Mouse (Mus musculus) heart, embryonic 13.5 days (tissue): ENCODE results near the gene Slc38a9. TPM values are rescaled to one million over a fixed set of nuclear protein-coding genes. Genes with fewer than 3 reads are reported as not detected.

Experiments used
- ATAC-seq: fragments of 200-750 bp; cut with Nextera tagmentation; 2 replicates; pipeline ENCODE4 v1.8.0; 2017; ENCODE audit warnings: moderate TSS enrichment; ENCODE audit not compliant: insufficient number of reproducible peaks, low FRiP score, low TSS enrichment; ENCODE audit errors: extremely low read depth
- H3K27ac ChIP-seq: fragments of 300-500 bp; sonication (generic); replicated peaks from 2 replicates; pipeline ENCODE4 v1.5.1; 2015; ENCODE audit warnings: moderate library complexity, mild to moderate bottlenecking, inconsistent platforms
- H3K27me3 ChIP-seq: fragments of 300-500 bp; sonication (generic); replicated peaks from 2 replicates; pipeline ENCODE4 v1.6.1; 2015; ENCODE audit warnings: mild to moderate bottlenecking, inconsistent platforms
- H3K36me3 ChIP-seq: fragments of 300-500 bp; sonication (generic); 2 replicates; pipeline ENCODE4 v1.6.1; 2015; ENCODE audit warnings: mild to moderate bottlenecking, inconsistent platforms
- H3K4me1 ChIP-seq: fragments of 300-500 bp; sonication (generic); 2 replicates; pipeline ENCODE4 v1.6.1; 2015; ENCODE audit warnings: inconsistent platforms
- H3K4me2 ChIP-seq: fragments of 300-500 bp; sonication (generic); 2 replicates; pipeline ENCODE4 v1.6.1; 2015; ENCODE audit warnings: inconsistent platforms, mild to moderate bottlenecking, moderate library complexity
- H3K4me3 ChIP-seq: fragments of 300-500 bp; sonication (generic); 2 replicates; pipeline ENCODE4 v1.5.1; 2015; ENCODE audit warnings: moderate library complexity, mild to moderate bottlenecking, inconsistent platforms
- H3K9ac ChIP-seq: fragments of 300-500 bp; sonication (generic); 2 replicates; pipeline ENCODE4 v1.6.1; 2015; ENCODE audit warnings: inconsistent platforms, mild to moderate bottlenecking, moderate library complexity
- H3K9me3 ChIP-seq: fragments of 300-500 bp; sonication (generic); 2 replicates; pipeline ENCODE4 v1.6.1; 2016; ENCODE audit warnings: inconsistent platforms
- WGBS: fragments of 180-500 bp; shearing (Covaris S2); methylation state at CpG from one replicate; pipeline ENCODE4 v1.1.7; 2015; ENCODE audit warnings: mixed read lengths; 5-methylcytosine and 5-hydroxymethylcytosine counted together
- polyA plus RNA-seq: library from polyadenylated mRNA; unstranded; fragments of >200 nt; fragmentation: Nextera tagmentation; extraction: Ambion mirVana; gene quantifications from 2 replicates; pipeline ENCODE4 v1.2.1, GENCODE M21; 2015

Gene Slc38a9
- 10.3 and 11.5 TPM in 2 replicates for polyA plus RNA-seq

DNA sequence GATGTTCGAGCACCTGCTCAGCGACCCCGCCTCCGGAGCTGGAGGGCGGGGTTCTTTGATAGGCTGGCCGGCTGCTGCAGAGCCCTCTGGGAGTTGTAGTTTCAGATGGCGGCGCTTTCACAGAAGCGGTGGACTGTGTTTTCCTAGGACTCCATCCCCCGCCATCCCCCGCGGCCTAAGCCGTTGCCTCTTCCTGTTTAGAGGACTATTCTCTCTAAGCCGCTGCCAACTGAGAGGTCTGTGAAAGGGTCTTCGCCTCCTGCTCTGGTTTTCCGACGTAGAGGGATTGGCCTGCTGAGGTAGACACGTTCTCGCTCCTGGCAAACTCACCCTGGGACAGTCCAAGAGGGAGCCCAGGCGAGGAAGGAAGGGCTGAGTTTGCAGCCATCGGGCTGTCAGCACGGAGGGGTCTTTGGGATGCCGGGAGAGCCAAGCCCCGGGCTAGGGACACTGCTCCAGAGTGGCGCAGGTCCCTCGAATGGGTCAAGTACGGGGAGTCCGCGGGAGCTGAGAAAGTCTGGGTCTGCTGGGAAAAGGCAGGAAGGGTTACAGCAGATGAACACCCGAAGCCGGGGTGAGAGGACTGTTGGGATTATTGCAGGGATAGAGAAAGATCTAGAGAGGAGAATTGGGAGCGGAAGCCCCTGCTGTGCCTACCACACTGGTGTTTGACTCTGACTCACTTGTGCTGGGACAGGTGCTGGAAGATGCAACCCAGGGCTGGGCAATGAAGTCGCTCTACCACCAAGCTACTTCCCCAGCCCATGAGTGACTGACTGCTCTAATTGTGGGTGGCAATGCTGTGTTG is at the start of gene Slc38a9:
Gene Slc38a9 (plus strand): TSS at position 178 of the 808 bp plus-strand sequence.
- H3K36me3 ChIP-seq, result no peaks in the 10 kb centered on the region
- peak within 1 kb of the TSS; percentile 83 for H3K4me2 ChIP-seq
- peaks cover 18% of the 10 kb centered on the region for H3K4me1 ChIP-seq
- peak within 1 kb of the TSS; percentile 79 for H3K4me3 ChIP-seq
- peak; percentile 94 for ATAC-seq
- H3K9ac ChIP-seq, result peak within 1 kb of the TSS; percentile 88
- no peaks in the 10 kb centered on the region for H3K9me3 ChIP-seq
- peak within 1 kb of the TSS; percentile 73 for H3K27ac ChIP-seq
- WGBS, result under 1% methylated on average over 33 of the region's 33 CpGs
- no peaks in the 10 kb centered on the region for H3K27me3 ChIP-seq

DNA sequence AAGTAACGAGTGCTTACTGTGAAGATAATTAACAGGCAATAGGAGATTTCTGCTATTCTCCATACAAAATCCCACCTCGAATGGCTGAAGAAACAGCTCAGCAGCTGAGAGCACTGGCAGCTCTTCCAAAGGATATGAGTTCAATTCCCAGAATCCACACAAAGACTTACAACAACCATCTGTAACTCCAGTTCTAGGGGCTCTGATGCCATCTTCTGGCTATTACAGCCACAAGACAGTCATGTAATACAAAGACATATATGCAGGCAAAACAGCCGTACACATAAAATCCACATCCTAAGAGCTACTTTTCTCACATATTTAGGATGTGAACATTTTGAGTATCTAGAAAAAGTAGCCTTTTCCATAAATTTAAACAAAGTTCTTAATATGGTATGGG is 39.0 kb upstream of the Slc38a9 start:
- 77% methylated on average over 3 of the region's 3 CpGs for WGBS
- Histone ChIP-seq H3K4me3 (no peak overlapping the region), H3K9me3 (no peaks in the 10 kb centered on the region), H3K9ac (no peak overlapping the region), H3K4me2 (no peak overlapping the region), H3K27ac (no peak overlapping the region), H3K27me3 (no peaks in the 10 kb centered on the region), H3K4me1 (no peaks in the 10 kb centered on the region), H3K36me3 (no peaks in the 10 kb centered on the region)
- ATAC-seq, result no peak

DNA sequence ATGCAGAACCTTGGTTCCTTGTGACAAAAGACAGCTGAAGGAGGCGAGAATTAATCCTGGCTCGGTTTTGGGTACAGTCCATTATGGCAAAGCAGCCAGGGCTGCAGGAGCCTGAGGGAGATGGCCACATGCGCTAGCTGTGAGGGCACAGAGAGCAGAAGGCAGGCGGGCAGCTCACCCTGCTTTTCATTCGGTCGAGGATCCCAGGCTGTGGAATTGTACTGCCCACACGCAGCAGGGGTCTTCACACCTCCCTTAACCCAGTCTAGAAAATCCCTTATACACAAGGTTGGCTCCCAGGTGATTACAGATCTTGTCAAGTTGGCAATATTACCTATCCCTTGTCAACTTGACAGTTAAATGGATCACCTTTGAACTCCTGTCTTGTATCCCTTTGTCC is 36.9 kb upstream of the Slc38a9 start:
- no peak for ATAC-seq
- H3K4me2 ChIP-seq, result no peak overlapping the region
- no peaks in the 10 kb centered on the region for H3K9me3 ChIP-seq
- H3K27me3 ChIP-seq, result no peaks in the 10 kb centered on the region
- H3K27ac ChIP-seq, result no peak overlapping the region
- WGBS, result 44% methylated on average over 7 of the region's 7 CpGs
- H3K4me1 ChIP-seq, result no peaks in the 10 kb centered on the region
- no peaks in the 10 kb centered on the region for H3K36me3 ChIP-seq
- no peak overlapping the region for H3K4me3 ChIP-seq
- no peak overlapping the region for H3K9ac ChIP-seq

DNA sequence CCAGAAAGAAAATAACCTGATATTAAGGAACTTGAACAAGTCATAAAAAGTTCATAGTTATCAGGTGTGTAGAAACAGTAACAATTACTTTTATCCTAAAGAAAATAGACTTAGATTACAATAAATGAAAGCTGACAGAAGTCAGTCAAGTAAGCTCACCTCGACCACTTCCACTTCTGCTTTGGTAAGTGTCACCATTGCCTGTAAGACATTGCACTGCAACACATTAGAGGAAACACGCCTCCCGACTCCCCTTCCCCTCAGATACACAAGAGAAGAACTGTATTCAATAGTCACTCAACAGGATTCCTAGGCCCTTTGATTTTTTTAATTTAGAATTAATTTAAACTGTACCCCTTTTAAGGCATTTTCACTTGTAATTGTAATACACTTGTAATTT is 35.9 kb upstream of the Slc38a9 start:
- WGBS, result 50% methylated on average over 3 of the region's 3 CpGs
- Histone ChIP-seq H3K4me2 (no peak overlapping the region), H3K4me1 (no peaks in the 10 kb centered on the region), H3K36me3 (no peaks in the 10 kb centered on the region), H3K9me3 (no peaks in the 10 kb centered on the region), H3K27me3 (no peaks in the 10 kb centered on the region), H3K9ac (no peak overlapping the region), H3K4me3 (no peak overlapping the region), H3K27ac (no peak overlapping the region)
- no peak for ATAC-seq

DNA sequence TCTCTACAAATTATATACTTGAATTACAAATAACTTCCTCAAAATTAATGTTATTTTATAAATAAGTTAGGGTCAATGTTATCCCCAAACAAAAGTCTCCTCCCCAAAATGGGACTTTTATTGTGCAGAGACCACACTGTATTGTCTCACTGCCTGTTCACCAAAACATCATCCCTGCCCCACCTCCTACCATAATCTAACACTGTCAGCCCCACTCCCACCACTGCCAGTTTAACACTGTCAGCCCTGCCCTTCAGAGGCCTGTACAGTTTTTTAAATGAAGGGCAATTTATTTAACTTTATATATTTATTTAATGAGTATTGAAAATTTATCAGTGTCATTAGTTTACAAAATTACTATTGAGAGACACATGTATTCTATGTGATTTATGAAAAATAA is 35.0 kb upstream of the Slc38a9 start:
- H3K4me2 ChIP-seq, result no peak overlapping the region
- no peaks in the 10 kb centered on the region for H3K9me3 ChIP-seq

DNA sequence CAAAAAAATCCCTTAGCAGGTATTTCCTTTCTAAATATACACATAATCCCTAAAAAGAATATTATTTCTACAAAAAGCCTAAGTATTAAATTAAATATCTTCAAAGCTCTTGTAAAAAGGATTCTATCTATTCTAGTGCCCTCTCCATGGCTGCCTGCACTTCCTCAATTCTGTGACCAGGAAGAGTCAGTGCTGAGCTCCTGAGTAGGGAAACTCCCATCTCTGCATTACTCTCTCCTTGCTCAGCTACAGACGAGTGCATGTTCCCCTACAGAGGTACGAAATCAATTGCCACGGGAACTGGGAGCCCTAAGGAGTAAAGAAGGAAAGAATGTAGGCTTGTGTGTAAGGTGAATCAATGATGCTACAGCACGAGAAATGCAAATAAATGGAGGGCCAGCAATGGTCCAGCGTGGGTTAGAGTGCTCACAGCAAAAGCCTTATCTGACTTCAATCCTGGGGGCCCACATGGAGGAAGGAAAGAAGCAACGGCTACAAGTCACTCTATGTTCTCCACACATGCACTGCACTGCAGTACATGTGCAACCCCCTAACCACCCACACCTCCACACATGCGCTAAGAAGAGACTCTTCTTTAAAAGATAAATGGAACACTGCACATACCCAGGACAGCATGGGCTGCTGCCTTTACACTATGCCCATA is 25.2 kb upstream of the Slc38a9 start:
- H3K27ac ChIP-seq, result no peak overlapping the region
- H3K27me3 ChIP-seq, result no peaks in the 10 kb centered on the region
- ATAC-seq, result no peak
- H3K4me3 ChIP-seq, result no peak overlapping the region
- no peaks in the 10 kb centered on the region for H3K9me3 ChIP-seq
- WGBS, result 59% methylated on average over 7 of the region's 7 CpGs
- no peak overlapping the region for H3K9ac ChIP-seq
- H3K4me2 ChIP-seq, result no peak overlapping the region
- no peaks in the 10 kb centered on the region for H3K36me3 ChIP-seq
- H3K4me1 ChIP-seq, result no peaks in the 10 kb centered on the region

More for the DNA sequence above, 35.0 kb upstream of the Slc38a9 start:
- no peak overlapping the region for H3K4me3 ChIP-seq
- H3K27ac ChIP-seq, result no peak overlapping the region
- no peak overlapping the region for H3K9ac ChIP-seq
- H3K36me3 ChIP-seq, result no peaks in the 10 kb centered on the region
- no peaks in the 10 kb centered on the region for H3K4me1 ChIP-seq
- no peaks in the 10 kb centered on the region for H3K27me3 ChIP-seq
- ATAC-seq, result no peak

DNA sequence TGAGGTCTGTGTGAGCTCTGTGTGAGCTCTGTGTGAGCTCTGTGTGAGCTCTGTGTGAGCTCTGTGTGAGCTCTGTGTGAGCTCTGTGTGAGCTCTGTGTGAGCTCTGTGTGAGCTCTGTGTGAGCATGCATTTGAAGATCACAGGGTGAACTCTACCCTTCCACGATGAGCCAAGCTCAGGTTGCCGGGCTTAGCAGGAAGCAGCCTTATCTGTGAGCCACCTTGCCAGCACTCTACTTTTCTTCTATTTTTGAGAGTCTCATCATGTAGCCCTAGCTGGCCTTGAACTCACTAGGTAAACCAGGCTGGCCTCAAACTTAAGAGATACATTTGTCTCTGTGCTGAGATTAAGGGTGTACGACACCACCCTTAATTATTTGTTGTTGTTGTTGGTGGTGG is 24.1 kb upstream of the Slc38a9 start:
- ATAC-seq, result no peak
- Histone ChIP-seq H3K9ac (no peak overlapping the region), H3K4me2 (no peak overlapping the region), H3K4me1 (no peaks in the 10 kb centered on the region), H3K36me3 (no peaks in the 10 kb centered on the region), H3K27ac (no peak overlapping the region), H3K27me3 (no peaks in the 10 kb centered on the region), H3K4me3 (no peak overlapping the region), H3K9me3 (no peaks in the 10 kb centered on the region)
- WGBS, result 36% methylated on average over 3 of the region's 3 CpGs

DNA sequence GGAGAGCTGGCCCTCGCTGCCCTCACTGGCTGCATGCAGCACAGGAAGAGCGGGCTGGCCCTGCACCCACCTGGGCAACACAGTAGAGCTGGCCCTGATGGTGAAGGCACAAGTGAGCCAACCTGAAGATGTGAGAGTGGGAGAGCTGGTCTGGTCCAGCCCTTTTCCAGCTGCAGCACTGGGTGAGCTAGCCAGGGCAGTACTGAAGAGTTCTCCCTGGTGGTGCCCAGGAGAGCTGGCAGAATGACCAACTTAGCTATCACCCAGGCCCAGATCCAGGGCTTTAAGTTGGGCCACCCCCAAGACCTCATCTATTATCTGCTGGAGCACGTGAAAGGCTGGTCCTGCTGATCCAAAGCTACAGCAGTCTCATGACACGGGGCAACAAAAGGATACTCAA is 21.4 kb upstream of the Slc38a9 start:
- Histone ChIP-seq H3K4me2 (no peak overlapping the region), H3K27me3 (no peaks in the 10 kb centered on the region), H3K9me3 (no peaks in the 10 kb centered on the region), H3K36me3 (no peaks in the 10 kb centered on the region), H3K27ac (no peak overlapping the region), H3K4me1 (no peaks in the 10 kb centered on the region), H3K4me3 (no peak overlapping the region), H3K9ac (no peak overlapping the region)
- no peak for ATAC-seq
- WGBS, result 62% methylated on average over 4 of the region's 4 CpGs

DNA sequence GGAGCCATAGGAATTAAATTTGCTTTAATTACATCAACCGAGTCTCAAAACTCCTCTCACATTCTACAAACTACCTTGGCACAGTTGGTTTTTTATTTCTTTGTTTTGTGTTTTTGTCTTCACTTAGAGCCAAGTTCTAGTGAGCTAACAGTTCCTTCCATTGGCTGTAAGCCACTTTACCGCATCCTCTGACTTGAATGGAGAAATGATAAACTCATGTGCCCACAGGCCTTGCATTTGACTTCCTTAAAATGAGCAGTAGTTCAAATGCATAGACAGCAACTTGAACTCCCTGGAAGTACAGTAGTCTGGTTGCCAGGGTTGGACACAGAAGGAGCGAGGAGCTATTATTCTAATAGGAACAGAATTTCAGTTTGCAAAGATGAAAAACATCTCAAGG is 17.7 kb upstream of the Slc38a9 start:
- H3K4me2 ChIP-seq, result no peak overlapping the region
- H3K27ac ChIP-seq, result no peak overlapping the region
- H3K27me3 ChIP-seq, result no peaks in the 10 kb centered on the region
- no peak overlapping the region for H3K9ac ChIP-seq
- no peak overlapping the region for H3K4me3 ChIP-seq
- no peaks in the 10 kb centered on the region for H3K36me3 ChIP-seq
- no peaks in the 10 kb centered on the region for H3K9me3 ChIP-seq
- 0 out of 2 replicates have a peak, but pooled peaks cover 4% of the 10 kb centered on the region for H3K4me1 ChIP-seq
- no peak for ATAC-seq
- 82% methylated on average over 3 of the region's 3 CpGs for WGBS

DNA sequence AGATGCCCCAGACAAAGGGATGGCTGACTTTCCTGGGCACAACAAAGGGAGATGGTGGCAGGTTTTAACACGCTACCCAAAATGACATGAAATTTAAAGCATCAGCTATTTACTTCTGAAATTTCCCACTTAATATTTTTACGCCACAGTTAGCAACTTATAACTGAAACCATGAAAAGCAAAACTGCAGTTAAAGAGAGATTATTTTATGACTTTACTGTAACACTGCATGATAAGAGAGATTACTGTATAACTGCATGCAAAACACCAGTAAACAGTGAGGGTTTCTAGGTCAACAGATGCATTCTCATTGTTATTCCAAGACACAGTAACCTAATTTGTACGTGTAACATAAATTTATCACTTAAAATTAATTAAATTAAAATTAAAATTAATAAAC is 15.6 kb upstream of the Slc38a9 start:
- ATAC-seq, result no peak
- H3K9ac ChIP-seq, result no peak overlapping the region
- 0 out of 2 replicates have a peak, but pooled peaks cover 4% of the 10 kb centered on the region for H3K4me1 ChIP-seq
- no peak overlapping the region for H3K4me3 ChIP-seq
- H3K27ac ChIP-seq, result no peak overlapping the region
- no peak overlapping the region for H3K4me2 ChIP-seq
- H3K9me3 ChIP-seq, result no peaks in the 10 kb centered on the region
- no peaks in the 10 kb centered on the region for H3K27me3 ChIP-seq
- 74% methylated on average over 3 of the region's 3 CpGs for WGBS
- H3K36me3 ChIP-seq, result no peaks in the 10 kb centered on the region

DNA sequence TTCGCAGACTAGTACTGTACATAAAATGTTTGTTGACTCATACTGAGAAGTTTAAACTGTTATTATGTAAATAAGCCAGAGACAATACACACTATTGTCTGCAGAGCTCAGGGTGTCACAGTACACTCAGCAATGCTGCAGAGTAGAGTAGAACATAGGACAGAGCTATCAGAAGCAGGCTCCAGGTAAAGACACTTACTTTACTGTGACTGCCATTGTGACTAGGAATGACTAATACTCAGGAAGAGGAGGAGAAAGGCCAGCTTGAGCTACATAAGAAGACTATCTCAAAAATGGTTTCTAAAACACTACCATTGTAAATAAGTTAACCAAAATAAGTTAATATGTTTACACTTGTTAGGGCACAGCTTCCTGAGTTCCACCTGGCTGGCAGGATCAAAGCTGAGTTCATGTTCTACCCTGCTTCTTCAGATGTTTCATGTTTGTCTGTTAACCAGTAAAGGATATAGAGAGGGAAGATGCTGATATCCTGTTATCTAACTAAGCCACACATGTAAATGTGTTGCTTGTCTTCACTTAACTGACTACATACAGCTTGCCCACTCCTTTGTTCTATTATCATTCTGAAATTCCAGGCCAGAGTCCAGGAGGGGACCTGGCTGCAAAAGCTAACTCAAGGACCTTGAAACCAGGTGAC is 14.9 kb upstream of the Slc38a9 start:
- Histone ChIP-seq H3K4me2 (no peak overlapping the region), H3K27ac (no peak overlapping the region), H3K9ac (no peak overlapping the region), H3K27me3 (no peaks in the 10 kb centered on the region), H3K36me3 (no peaks in the 10 kb centered on the region), H3K4me1 (0 out of 2 replicates have a peak, but pooled peaks cover 4% of the 10 kb centered on the region), H3K4me3 (no peak overlapping the region), H3K9me3 (no peaks in the 10 kb centered on the region)
- no peak for ATAC-seq
- 83% methylated on average over 1 of the region's 1 CpGs for WGBS
